Mouse (Mus musculus): ENCODE results near the gene Gpr135. TPM values are rescaled to one million over a fixed set of nuclear protein-coding genes. Genes with fewer than 3 reads are reported as not detected.

The Gpr135 gene
- polyA plus RNA-seq, 1 experiment from 2014 or later: 0.24 TPM

Other genes with a start within 250 kb of the Gpr135 start
- 4.0 and 5.2 TPM in 2 replicates for gene Daam1, start 240.0 kb downstream of the Gpr135 start, polyA plus RNA-seq (2016; fragmentation: Nextera tagmentation; extraction: Ambion mirVana)
- 7.4 and 9.9 TPM in 2 replicates for gene L3hypdh, start 14.3 kb upstream of the Gpr135 start, polyA plus RNA-seq (2016; fragmentation: Nextera tagmentation; extraction: Ambion mirVana)
- 67.5 and 69.6 TPM in 2 replicates for gene Jkamp, start 14.5 kb upstream of the Gpr135 start, polyA plus RNA-seq (2016; fragmentation: Nextera tagmentation; extraction: Ambion mirVana)
- gene Ccdc175, start 113.9 kb upstream of the Gpr135 start, polyA plus RNA-seq (2016; fragmentation: Nextera tagmentation; extraction: Ambion mirVana): not detected in 2 replicates

Measured in limb, embryonic 10.5 days (tissue).